Mouse (Mus musculus) megakaryocyte, adult 5-6 weeks (primary cell): ENCODE data around the gene Parg. TPM values are rescaled to one million over a fixed set of nuclear protein-coding genes. Genes with fewer than 3 reads are reported as not detected.

Source experiments
- ATAC-seq: 2 replicates; pipeline ENCODE4 v1.8.0; 2016; ENCODE audit warnings: mild to moderate bottlenecking, inconsistent platforms; ENCODE audit not compliant: poor library complexity, severe bottlenecking
- total RNA-seq, 2 experiments: library from RNA; stranded (forward) in 1 of 2; stranded (reverse) in 1 of 2; fragments of 153-499, 151-499 nt in 1 of 2; fragments of 221-1000, 200-1000 nt in 1 of 2; gene quantifications; 2 replicates each; pipeline versions ENCODE4 v1.2.3 to v1.2.4; 2015 to 2017

Gene Parg
- total RNA-seq (2015) (34.7 and 37.1 TPM in 2 replicates), total RNA-seq (2017) (80.2 and 97.7 TPM in 2 replicates)

DNA sequence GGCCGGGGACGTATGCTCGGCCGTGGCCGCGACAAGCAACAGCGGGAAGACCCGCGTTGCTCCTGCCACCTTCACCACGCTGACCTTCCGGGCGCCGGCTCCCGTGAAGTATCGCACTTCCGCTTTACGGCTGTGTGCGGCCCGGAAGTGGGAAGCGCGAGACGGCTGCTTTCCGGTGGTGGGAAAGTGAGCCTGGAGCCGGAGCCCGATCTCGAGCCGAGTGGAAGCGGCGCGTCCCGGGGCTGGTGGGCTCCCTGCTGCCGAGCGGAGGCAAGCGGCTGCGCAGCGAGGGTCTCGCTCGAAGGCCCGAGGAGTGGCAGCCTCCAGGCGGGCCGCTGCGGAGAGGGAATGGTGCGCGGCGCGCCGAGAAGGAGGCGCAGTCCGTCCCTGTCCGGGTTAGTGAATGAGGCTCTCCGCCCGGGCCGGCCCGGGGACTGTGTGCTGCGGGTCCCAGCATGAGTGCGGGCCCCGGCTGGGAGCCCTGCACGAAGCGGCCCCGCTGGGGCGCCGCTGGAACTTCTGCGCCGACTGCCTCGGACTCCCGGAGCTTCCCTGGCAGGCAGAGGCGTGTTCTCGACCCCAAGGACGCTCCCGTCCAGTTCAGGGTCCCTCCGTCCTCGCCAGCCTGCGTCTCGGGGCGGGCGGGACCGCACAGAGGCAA is at the start of gene Parg, which contains the start of gene Timm23:
Gene Parg, plus strand, starts transcription at position 159 of the 661 bp plus-strand sequence.
Gene Timm23, minus strand, starts transcription at position 108 of the 661 bp plus-strand sequence.
- ATAC-seq, result peak; percentile 100

DNA sequence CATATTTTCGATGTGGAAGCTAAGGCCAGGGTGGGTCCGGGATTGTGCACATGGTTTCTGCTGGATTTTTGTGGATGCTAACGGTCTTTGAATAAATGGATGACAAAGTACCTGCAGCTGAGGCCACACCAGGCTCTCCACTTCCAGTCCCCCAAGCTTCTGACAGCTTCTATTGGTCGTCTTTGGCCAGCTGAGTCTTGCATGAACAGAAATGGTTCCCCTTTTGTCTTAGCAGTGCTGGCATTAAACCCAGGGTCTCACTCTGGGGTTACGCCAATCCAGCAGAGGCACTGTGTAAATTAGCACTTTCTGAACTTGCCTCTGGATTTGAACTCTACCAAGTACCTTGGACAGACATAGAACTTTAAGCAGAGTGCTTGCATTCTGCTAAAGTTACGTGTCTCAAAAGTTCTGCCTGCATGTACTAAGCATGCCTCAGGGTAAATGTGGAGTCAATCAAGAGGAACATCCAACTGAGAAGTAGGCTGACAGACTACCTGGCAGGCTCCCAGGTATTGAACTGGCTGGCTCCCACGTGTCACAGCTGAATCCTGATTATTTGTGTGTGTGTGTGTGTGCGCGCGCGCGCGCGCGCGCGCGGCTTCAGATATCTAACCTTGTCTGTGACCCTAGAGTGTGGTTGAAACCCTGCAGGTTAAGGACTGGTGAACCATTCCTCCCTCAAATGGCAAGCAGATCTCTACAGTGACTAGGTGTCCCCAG is 49.3 kb upstream of the Parg start:
- ATAC-seq, result peak; percentile 67

DNA sequence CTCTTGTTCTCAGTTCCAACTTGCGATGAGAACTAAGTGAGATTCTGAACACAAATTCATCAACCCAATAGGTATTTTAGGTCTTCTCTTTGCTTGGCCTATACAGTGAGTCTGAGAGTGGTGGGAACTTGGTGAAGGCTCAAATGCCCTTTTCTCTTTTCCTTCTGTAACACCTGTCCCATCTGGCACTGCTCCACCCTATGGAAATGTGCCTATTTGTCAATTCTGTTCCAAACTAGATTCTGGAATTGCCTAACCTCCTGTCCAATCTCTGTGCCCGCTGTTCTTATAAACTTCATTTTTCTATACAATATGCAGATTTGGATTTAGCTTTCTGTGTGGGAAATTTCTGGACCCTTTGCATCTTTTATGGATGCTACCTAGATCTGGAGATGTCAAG is 48.6 kb upstream of the Parg start:
- ATAC-seq, result no peak

- peak; percentile 38 for ATAC-seq
Measured at GRCm38 (mm10) chr14:32154758-32155157, 47.0 kb upstream of the Parg start.

DNA sequence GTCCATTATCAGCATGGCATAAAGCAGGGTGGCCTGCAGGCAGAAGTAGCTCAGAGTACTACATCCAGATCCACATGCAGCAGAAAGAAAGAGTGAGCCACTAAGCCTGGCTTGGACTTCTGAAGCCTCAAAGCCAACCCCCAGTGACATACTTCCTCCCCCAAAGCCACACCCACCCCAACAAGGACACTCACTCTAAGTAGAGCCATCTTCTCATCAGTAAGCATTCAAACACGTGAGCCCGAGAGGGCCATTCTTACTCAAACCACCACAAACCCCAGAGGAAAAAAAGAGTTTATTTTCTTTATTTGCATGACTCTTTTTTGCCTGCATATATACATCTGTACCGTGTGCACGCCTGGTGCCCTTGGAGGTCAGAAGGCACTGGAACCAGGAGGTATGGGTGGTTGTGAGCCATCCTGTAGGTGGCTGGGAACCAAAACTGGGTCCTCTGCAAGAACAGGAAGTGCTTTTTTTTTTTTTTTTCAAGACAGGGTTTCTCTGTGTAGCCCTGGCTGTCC is 42.5 kb upstream of the Parg start:
- ATAC-seq, result peak; percentile 37

GRCm38 (mm10) chr14:32159690-32160246 is 42.0 kb upstream of the Parg start, which contains the start of gene Ncoa4:
Gene Ncoa4, plus strand, starts transcription at chr14:32159865.
- peak; percentile 95 for ATAC-seq

DNA sequence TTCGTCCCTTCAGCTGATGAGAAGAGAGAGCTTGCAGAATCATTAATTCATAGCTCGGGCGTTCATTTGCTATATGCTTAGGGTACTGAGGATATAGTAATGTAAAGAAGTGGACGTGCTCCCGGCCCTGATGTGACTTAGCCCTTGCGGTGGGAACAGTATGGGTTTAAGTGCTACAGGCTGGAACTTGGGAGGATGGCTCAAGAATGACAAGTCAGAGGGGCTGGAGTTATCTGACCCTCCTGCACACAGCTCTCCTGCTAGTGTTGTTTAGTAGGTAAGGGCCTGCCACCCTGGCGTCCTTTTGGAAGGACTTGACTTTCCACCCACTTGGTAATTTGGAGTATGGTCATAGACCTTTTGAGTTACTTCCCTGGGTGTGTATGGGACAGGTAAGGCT is 41.2 kb upstream of the Parg start:
- no peak for ATAC-seq

- no peak for ATAC-seq
Measured at GRCm38 (mm10) chr14:32161090-32161885, 40.5 kb upstream of the Parg start.

GRCm38 (mm10) chr14:32162231-32162630 is 39.5 kb upstream of the Parg start:
- ATAC-seq, result no peak

DNA sequence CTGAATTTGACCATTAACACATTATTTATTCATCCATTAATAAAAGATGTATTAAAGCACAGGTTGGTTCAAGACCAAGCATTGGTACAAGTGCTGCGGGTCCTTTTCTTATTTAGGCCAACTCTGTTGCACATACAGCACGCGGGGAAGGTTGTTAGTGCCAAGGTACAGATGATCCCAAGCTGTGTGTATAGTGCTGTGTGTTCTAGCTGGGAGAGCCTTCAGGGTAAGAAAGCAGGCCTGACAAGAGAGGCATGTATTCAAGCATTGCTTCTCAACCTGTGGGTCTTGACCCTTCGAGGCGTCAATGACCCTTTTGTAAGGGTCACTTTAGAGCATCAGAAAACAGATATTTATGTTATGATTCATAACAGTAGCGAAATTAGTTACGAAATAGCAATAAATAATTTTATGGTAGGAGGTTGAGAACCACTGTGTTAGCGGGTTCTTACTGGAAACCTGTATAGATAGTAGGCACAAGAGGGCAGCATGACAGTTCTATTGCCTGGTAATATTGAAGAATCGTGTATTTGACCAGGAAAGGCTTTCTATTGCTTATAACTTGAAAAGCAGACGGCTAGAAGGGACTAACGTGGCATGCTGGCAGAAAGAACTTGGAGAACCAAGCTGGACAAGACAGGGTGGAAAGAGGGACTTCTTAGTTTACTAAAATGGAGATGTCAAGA is 38.4 kb upstream of the Parg start:
- ATAC-seq, result no peak

- ATAC-seq, result no peak
Measured at GRCm38 (mm10) chr14:32164173-32165051, 37.3 kb upstream of the Parg start.

DNA sequence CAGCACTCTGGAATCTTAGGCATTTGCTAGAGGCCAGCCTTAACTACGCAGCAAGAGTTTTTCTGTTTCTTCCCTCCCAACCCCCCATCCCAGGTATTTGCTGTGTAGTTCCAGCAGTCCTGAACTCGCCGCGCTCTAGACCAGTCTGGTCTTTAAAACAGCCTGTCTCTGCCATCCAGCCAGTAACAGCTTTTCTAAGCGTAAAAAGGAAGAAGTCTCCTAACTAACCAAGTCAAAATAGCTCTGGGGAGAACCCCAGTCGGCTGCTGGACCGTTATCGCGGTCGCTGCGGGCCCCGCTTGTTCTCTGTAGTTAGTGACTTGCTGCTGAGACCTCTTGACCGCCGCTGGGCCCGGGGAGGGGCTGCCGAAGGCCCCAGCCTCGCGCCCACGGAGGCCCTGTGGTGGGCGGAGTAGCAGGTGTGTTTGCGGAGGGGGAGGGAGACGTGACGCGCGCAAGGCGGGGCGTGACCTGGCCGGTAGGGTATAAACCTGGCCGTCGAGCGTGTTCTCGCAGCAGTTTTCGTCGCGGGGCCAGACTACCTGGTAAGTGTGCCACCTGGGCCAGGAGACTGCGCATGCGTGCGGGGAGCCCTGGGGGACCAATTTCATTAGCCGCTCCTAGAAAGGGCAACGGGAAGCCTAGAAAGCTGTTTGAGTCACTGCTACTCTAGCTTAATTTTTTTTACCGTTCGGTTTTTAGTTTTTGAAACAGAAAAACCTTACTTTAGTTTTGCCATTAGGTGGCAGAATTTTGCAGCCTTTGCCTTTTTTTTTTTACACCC is 36.3 kb upstream of the Parg start:
- peak; percentile 90 for ATAC-seq

DNA sequence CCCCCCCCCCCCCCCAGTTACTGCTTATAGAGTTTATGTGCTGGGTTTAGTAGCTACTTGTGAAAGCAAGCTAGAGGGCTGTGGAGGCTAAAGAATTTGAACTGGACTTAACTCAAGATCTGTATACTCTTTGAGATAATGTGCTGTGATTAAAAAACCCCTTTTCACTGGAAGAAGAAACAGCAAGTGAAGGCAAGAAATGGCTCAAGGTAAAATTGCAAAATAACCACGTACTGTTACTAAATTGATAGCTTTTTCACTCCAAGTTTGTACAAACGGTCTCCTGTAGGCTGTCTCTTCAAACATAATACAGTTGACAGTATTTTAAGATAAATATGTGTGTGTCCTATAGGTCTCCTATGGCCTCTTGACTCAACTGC is 35.7 kb upstream of the Parg start:
- ATAC-seq, result no peak

- no peak for ATAC-seq
Measured at GRCm38 (mm10) chr14:32166840-32167239, 34.9 kb upstream of the Parg start.

DNA sequence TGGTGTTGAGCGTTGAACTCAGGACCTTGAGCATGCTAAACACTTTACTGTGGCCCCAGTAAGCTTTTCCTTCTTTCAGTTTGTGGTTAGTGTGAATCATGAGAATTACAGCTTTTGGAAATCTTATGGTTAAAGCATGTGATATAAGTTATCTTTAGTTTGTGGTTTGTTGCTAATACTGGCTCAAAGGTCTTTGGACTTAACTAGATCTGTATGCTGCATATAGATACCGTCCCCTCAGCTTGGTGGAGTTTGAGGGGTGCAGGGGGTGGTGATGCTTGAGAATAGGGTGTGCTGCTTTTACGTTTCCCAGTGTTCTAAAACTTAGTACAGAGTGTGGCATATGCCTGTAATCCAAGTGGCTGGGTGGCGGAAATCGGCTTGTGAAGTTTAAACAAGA is 34.4 kb upstream of the Parg start:
- ATAC-seq, result no peak

DNA sequence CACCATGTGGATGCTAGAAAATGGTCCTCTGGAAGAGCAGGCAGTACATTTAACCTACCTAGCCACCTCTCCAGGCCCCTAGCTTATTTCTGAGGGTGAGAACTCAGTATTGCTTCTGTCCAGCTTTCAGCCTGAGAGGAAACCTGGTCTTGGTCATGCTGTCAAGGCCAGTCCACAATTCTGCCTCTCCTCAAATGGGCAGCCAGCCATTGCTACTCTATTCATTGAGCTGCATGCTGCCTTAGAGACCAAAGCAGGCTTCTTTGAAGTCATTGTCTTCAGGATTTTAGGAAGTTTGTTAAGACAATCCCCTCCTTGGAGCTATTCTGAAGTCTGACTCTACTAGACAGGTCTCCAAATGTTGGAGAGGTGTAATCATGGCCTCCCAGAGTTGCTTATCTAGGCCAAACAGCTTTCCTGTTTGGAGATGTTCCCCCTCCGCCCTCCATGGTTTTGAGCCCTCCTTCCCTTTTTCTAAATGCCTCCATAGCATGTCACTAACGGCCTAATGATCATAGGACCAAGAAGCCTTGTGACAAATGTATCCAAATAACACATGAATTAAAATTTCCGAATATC is 33.0 kb upstream of the Parg start:
- ATAC-seq, result no peak

DNA sequence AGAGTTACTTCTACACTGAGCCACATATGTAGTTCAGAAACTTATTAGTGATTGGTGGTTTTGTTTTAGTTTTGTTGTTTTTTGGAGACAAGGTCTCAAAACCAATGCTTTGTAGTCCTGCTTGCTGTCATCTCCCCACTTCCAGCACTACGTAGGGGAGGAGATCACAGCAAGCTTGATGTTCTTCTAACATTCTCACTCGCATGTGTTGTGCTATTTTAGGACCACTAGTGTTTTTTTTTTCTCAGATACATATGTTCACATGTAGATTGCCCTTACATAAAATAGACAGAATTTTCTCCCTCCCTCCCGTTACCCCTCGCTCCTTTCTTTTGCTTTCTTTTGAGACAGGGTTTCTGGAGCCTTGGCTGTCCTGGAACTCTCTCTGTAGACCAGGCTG is 31.6 kb upstream of the Parg start:
- ATAC-seq, result no peak

DNA sequence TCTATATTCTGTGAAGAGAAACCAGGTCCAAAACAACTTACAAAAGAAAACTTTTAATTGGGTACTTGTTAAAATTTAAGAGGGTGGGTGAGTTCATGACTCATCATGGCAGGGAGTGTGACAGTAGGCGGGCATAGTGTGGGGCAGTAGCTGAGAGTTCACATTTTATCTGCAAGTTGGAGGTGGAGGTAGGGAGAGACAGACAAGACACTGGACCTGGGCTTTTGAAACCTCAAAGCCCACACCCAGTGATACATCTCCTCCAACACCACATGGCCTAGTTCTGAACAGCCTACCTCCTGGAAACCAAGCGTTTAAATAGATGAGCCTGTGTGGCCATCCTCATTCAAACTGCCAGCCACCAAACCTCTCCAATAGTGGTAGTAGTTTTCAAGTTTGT is 26.4 kb upstream of the Parg start:
- no peak for ATAC-seq
